Mouse (Mus musculus) kidney, postnatal 0 days (tissue): Measurements from ENCODE around the gene Cadm1. TPM values are rescaled to one million over a fixed set of nuclear protein-coding genes. Genes with fewer than 3 reads are reported as not detected.

Source experiments
- ATAC-seq: fragments of 200-750 bp; cut with Nextera tagmentation; replicated peaks from 2 replicates; pipeline ENCODE4 v1.8.0; 2017; ENCODE audit warnings: low read depth, moderate number of reproducible peaks, moderate TSS enrichment, moderate library complexity; ENCODE audit not compliant: low FRiP score
- DNase-seq: peaks from one replicate; pipeline ENCODE4 v3.0.0-alpha.2; 2016; ENCODE audit warnings: low spot score
- H3K27ac ChIP-seq: fragments of 300-500 bp; sonication (generic); 2 replicates; pipeline ENCODE4 v1.5.1; 2014; ENCODE audit warnings: mild to moderate bottlenecking
- H3K27me3 ChIP-seq: fragments of 300-500 bp; sonication (generic); 2 replicates; pipeline ENCODE4 v1.6.1; 2014; ENCODE audit warnings: low read length, mixed read lengths; ENCODE audit not compliant: insufficient read depth
- H3K36me3 ChIP-seq: fragments of 300-500 bp; sonication (generic); 2 replicates; pipeline ENCODE4 v1.6.1; 2014; ENCODE audit warnings: low read length, mixed read lengths; ENCODE audit not compliant: insufficient read depth
- H3K4me1 ChIP-seq: fragments of 300-500 bp; sonication (generic); replicated peaks from 2 replicates; pipeline ENCODE4 v1.6.1; 2014; ENCODE audit warnings: antibody characterized with exemption, low read length, mixed read lengths; ENCODE audit not compliant: insufficient read depth
- H3K4me2 ChIP-seq: fragments of 300-500 bp; sonication (generic); 2 replicates; pipeline ENCODE4 v1.6.1; 2014; ENCODE audit warnings: mild to moderate bottlenecking, low read length, moderate library complexity, mixed read lengths
- H3K4me3 ChIP-seq: fragments of 300-500 bp; sonication (generic); replicated peaks from 2 replicates; pipeline ENCODE4 v1.5.1; 2014; ENCODE audit warnings: low read depth, low read length
- H3K9ac ChIP-seq: fragments of 300-500 bp; sonication (generic); 2 replicates; pipeline ENCODE4 v1.6.1; 2014; ENCODE audit warnings: low read depth, low read length
- H3K9me3 ChIP-seq: fragments of 300-500 bp; sonication (generic); replicated peaks from 2 replicates; pipeline ENCODE4 v1.6.1; 2016; ENCODE audit warnings: low read length, inconsistent platforms, mixed read lengths
- CTCF ChIP-seq: IDR thresholded peaks from 2 replicates; pipeline ENCODE4 v1.5.1; 2016; ENCODE audit warnings: antibody characterized with exemption, low read depth, mild to moderate bottlenecking, moderate library complexity
- WGBS: fragments of 180-500 bp; shearing (Covaris S2); extraction: QIAGEN DNeasy Blood & Tissue Kit; methylation state at CpG from one replicate; pipeline ENCODE4 v1.1.7; 2014; 5-methylcytosine and 5-hydroxymethylcytosine counted together
- polyA plus RNA-seq: library from polyadenylated mRNA; unstranded; fragments of >200 nt; fragmentation: Nextera tagmentation; extraction: Ambion mirVana; gene quantifications from 2 replicates; pipeline ENCODE4 v1.2.1, GENCODE M21; 2015

Cadm1 gene
- polyA plus RNA-seq, 1 experiment from 2014 or later: 44.5 TPM

GRCm38 (mm10) chr9:47628550-47628949 is 98.6 kb downstream of the Cadm1 start:
- no peak overlapping the region for H3K4me3 ChIP-seq
- H3K9me3 ChIP-seq: no peaks in the 10 kb centered on the region
- no peak overlapping the region for H3K4me2 ChIP-seq
- H3K27ac ChIP-seq: no peak overlapping the region
- H3K36me3 ChIP-seq: no peaks in the 10 kb centered on the region
- TF ChIP-seq CTCF: no peak
- ATAC-seq (no peak), DNase-seq (no peak)
- H3K9ac ChIP-seq: no peak overlapping the region
- H3K4me1 ChIP-seq: 0 out of 2 replicates have a peak, but pooled peaks cover 2% of the 10 kb centered on the region
- 81% methylated on average over 1 of the region's 1 CpGs for WGBS
- no peaks in the 10 kb centered on the region for H3K27me3 ChIP-seq

GRCm38 (mm10) chr9:47634695-47635094 is 104.7 kb downstream of the Cadm1 start:
- Histone ChIP-seq H3K9me3 (no peaks in the 10 kb centered on the region), H3K4me2 (no peak overlapping the region), H3K4me3 (no peak overlapping the region), H3K4me1 (no peaks in the 10 kb centered on the region), H3K36me3 (no peaks in the 10 kb centered on the region), H3K9ac (no peak overlapping the region), H3K27me3 (no peaks in the 10 kb centered on the region), H3K27ac (no peak overlapping the region)
- ATAC-seq (no peak), DNase-seq (no peak)
- WGBS: 75% methylated on average over 3 of the region's 3 CpGs
- no peak for TF ChIP-seq CTCF

DNA sequence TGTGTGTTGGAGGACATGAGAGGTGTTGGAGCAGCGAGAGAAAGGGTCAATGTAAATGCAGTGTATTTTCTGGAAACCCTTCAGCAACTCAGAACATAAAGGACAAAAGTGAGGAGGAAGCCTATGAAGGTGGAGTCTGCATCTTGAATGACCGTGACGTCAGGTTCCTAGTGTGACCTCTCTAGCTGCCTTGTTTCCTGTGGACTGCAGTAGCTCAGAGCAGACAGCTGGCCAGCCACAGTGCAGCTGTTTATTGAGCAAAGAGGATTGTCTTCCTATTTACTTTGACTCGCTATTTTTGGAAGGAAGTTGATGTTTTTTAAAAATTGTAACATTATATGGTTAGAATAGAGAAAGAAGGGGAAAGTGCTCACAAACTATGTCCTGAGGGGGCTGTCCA is 112.7 kb downstream of the Cadm1 start:
- Histone ChIP-seq H3K27ac (no peak overlapping the region), H3K4me1 (peaks cover 5% of the 10 kb centered on the region; the same call in 1 of the 2 replicates), H3K36me3 (no peaks in the 10 kb centered on the region), H3K4me3 (no peak overlapping the region), H3K9ac (no peak overlapping the region), H3K9me3 (no peaks in the 10 kb centered on the region), H3K4me2 (no peak overlapping the region), H3K27me3 (no peaks in the 10 kb centered on the region)
- WGBS: 31% methylated on average over 4 of the region's 4 CpGs
- ATAC-seq: no peak
- DNase-seq: peak; percentile 86
- no peak for TF ChIP-seq CTCF

- WGBS: 83% methylated on average over 2 of the region's 2 CpGs
- DNase-seq (no peak), ATAC-seq (no peak)
- no peak overlapping the region for H3K4me3 ChIP-seq
- no peaks in the 10 kb centered on the region for H3K9me3 ChIP-seq
- no peaks in the 10 kb centered on the region for H3K36me3 ChIP-seq
- peaks cover 5% of the 10 kb centered on the region; the same call in 1 of the 2 replicates for H3K4me1 ChIP-seq
- TF ChIP-seq CTCF: no peak
- no peak overlapping the region for H3K27ac ChIP-seq
- no peak overlapping the region for H3K4me2 ChIP-seq
- H3K9ac ChIP-seq: no peak overlapping the region
- H3K27me3 ChIP-seq: no peaks in the 10 kb centered on the region
Measured at GRCm38 (mm10) chr9:47645056-47645455, 115.1 kb downstream of the Cadm1 start.

DNA sequence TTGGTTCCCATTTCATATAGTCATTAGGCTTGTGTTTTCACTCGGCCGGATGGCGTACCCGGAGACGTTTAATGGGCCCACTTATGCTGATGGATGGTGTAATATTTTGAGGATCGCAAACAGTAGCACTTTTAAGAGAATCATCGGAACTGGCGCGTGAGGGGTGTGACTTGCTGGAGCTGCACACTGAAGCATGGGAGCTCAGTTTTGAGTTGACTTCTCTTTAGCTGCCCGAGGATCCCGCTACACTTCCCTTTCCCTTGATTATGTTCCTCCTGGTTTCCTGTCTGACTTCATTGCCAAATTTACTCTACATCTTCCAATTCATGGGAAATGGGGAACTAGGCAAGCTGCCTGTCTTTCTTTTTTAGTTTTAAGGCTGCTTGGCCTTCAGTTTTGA is 121.5 kb downstream of the Cadm1 start:
- DNase-seq: no peak
- no peak overlapping the region for H3K9ac ChIP-seq
- H3K27ac ChIP-seq: no peak overlapping the region
- no peak overlapping the region for H3K4me3 ChIP-seq
- no peak overlapping the region for H3K4me2 ChIP-seq
- WGBS: 80% methylated on average over 11 of the region's 11 CpGs
- TF ChIP-seq CTCF: no peak
- H3K4me1 ChIP-seq: no peaks in the 10 kb centered on the region
- no peaks in the 10 kb centered on the region for H3K27me3 ChIP-seq
- H3K9me3 ChIP-seq: no peaks in the 10 kb centered on the region
- ATAC-seq: no peak
- H3K36me3 ChIP-seq: no peaks in the 10 kb centered on the region

DNA sequence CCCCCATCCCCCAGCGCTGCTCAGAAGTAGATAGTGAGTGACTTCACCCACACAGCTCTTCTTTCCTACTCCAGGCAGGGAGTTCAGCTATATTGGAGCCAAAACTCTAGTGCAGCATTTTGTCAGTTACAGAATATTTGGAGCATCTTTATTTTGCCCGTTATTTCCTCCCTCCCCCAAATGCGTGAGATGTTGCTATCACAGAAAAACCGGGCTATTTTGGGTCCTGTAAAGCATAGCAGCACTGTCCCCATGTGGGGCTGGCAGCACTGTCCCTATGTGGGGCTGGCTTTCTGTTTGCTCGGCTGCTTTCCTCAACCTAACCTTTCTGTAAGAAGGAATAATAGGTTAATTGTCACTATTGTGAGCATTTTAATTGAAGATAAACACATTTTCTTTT is 122.2 kb downstream of the Cadm1 start:
- Histone ChIP-seq H3K36me3 (no peaks in the 10 kb centered on the region), H3K4me3 (no peak overlapping the region), H3K4me2 (no peak overlapping the region), H3K4me1 (no peaks in the 10 kb centered on the region), H3K9ac (no peak overlapping the region), H3K9me3 (no peaks in the 10 kb centered on the region), H3K27ac (no peak overlapping the region), H3K27me3 (no peaks in the 10 kb centered on the region)
- no peak for TF ChIP-seq CTCF
- 82% methylated on average over 5 of the region's 5 CpGs for WGBS
- DNase-seq: no peak
- ATAC-seq: no peak

- H3K4me2 ChIP-seq: no peak overlapping the region
- H3K9me3 ChIP-seq: no peaks in the 10 kb centered on the region
- no peaks in the 10 kb centered on the region for H3K36me3 ChIP-seq
- no peaks in the 10 kb centered on the region for H3K27me3 ChIP-seq
- no peak for TF ChIP-seq CTCF
- no peak overlapping the region for H3K9ac ChIP-seq
- DNase-seq (no peak), ATAC-seq (no peak)
- H3K27ac ChIP-seq: no peak overlapping the region
- H3K4me1 ChIP-seq: no peaks in the 10 kb centered on the region
- 83% methylated on average over 4 of the region's 4 CpGs for WGBS
- H3K4me3 ChIP-seq: no peak overlapping the region
Measured at GRCm38 (mm10) chr9:47652936-47653335, 123.0 kb downstream of the Cadm1 start.
